Mouse (Mus musculus): ENCODE data around the gene Cuedc2.

GRCm38 (mm10) chr19:46315752-46316610 lies 22.5 kb downstream of the Cuedc2 start:
- TF ChIP-seq CTCF (IDR thresholded peaks at IDR 0.05 in 2 of 3, conservative IDR thresholded peaks at IDR 0.05 in 1 of 3; ENCODE audit: control insufficient read depth in 1 of 3, insufficient read depth in 1 of 3, low read depth in 2 of 3, low read length in 3 of 3, poor library complexity in 1 of 3, severe bottlenecking in 1 of 3) (no peak), KAT2A (conservative IDR thresholded peaks at IDR 0.05; ENCODE audit: low read depth, low read length) (no peak), GABPA (IDR thresholded peaks at IDR 0.05; ENCODE audit: low read depth, low read length) (no peak), UBTF (IDR thresholded peaks at IDR 0.05; ENCODE audit: borderline replicate concordance, insufficient read depth, low read depth, low read length) (no peak), ZMIZ1 (IDR thresholded peaks at IDR 0.05; ENCODE audit: low read depth, low read length) (no peak), JUND (IDR thresholded peaks at IDR 0.05; ENCODE audit: low read depth, low read length) (no peak), EP300 (IDR thresholded peaks at IDR 0.05; ENCODE audit: low read depth in 1 of 2, low read length in 2 of 2) (no peak)

Measured in MEL (cell line).